Mouse (Mus musculus) hindbrain, embryonic 16.5 days (tissue): ENCODE measurements around the gene Pcdh18. TPM values are rescaled to one million over a fixed set of nuclear protein-coding genes. Genes with fewer than 3 reads are reported as not detected.

ENCODE experiments used
- ATAC-seq: fragments of 200-750 bp; cut with Nextera tagmentation; 2 replicates; pipeline ENCODE4 v1.8.0; 2017; ENCODE audit warnings: moderate TSS enrichment, moderate library complexity
- H3K27ac ChIP-seq: fragments of 300-500 bp; sonication (generic); 2 replicates; pipeline ENCODE4 v1.5.1; 2014; ENCODE audit warnings: low read depth, mild to moderate bottlenecking, control low read depth, low read length, moderate library complexity
- H3K27me3 ChIP-seq: fragments of 300-500 bp; sonication (generic); replicated peaks from 2 replicates; pipeline ENCODE4 v1.6.1; 2014; ENCODE audit warnings: low read length; ENCODE audit not compliant: control insufficient read depth, insufficient read depth
- H3K36me3 ChIP-seq: fragments of 300-500 bp; sonication (generic); 2 replicates; pipeline ENCODE4 v1.6.1; 2014; ENCODE audit warnings: mild to moderate bottlenecking, low read length, moderate library complexity, mixed read lengths; ENCODE audit not compliant: control insufficient read depth, insufficient read depth
- H3K4me1 ChIP-seq: fragments of 300-500 bp; sonication (generic); 2 replicates; pipeline ENCODE4 v1.6.1; 2014; ENCODE audit warnings: low read depth, low read length; ENCODE audit not compliant: control insufficient read depth, insufficient read depth
- H3K4me2 ChIP-seq: fragments of 300-500 bp; sonication (generic); 2 replicates; pipeline ENCODE4 v1.6.1; 2014; ENCODE audit warnings: mild to moderate bottlenecking, low read length, control low read depth, moderate library complexity
- H3K4me3 ChIP-seq: fragments of 300-500 bp; sonication (generic); 2 replicates; pipeline ENCODE4 v1.5.1; 2014; ENCODE audit warnings: mild to moderate bottlenecking, low read length, control low read depth, moderate library complexity
- H3K9ac ChIP-seq: fragments of 300-500 bp; sonication (generic); 2 replicates; pipeline ENCODE4 v1.6.1; 2014; ENCODE audit warnings: low read depth, mild to moderate bottlenecking, control low read depth, low read length, moderate library complexity
- H3K9me3 ChIP-seq: fragments of 300-500 bp; sonication (generic); 2 replicates; pipeline ENCODE4 v1.6.1; 2014; ENCODE audit warnings: mild to moderate bottlenecking, low read length, moderate library complexity; ENCODE audit not compliant: control insufficient read depth
- WGBS: fragments of 180-500 bp; shearing (Covaris S2); extraction: QIAGEN DNeasy Blood & Tissue Kit; methylation state at CpG from one replicate; pipeline ENCODE4 v1.1.7; 2014; 5-methylcytosine and 5-hydroxymethylcytosine counted together
- polyA plus RNA-seq: library from polyadenylated mRNA; unstranded; fragments of >200 nt; fragmentation: Nextera tagmentation; extraction: Ambion mirVana; gene quantifications from 2 replicates; pipeline ENCODE4 v1.2.1, GENCODE M21; 2015

Pcdh18 gene
- polyA plus RNA-seq, 1 experiment from 2014 or later: 24.3 TPM

- Histone ChIP-seq H3K27ac (peak overlapping the region; percentile 79), H3K9ac (peak overlapping the region; percentile 60), H3K27me3 (no peaks in the 10 kb centered on the region), H3K4me3 (peak overlapping the region; percentile 49), H3K4me2 (peak overlapping the region; percentile 62), H3K4me1 (peaks cover 11% of the 10 kb centered on the region; the same call in 1 of the 2 replicates), H3K36me3 (no peaks in the 10 kb centered on the region), H3K9me3 (no peaks in the 10 kb centered on the region)
- WGBS: under 1% methylated on average over 36 of the region's 36 CpGs
- peak; percentile 21; the same call in 1 of the 2 replicates for ATAC-seq
Observed at GRCm38 (mm10) chr3:49755986-49756845, 909 bp downstream of the Pcdh18 start.

GRCm38 (mm10) chr3:49752766-49753165 is 4.4 kb downstream of the Pcdh18 start:
- Histone ChIP-seq H3K4me2 (peak overlapping the region; percentile 62), H3K27ac (peak overlapping the region; percentile 32), H3K9me3 (no peaks in the 10 kb centered on the region), H3K36me3 (no peaks in the 10 kb centered on the region), H3K9ac (peak overlapping the region; percentile 47), H3K4me1 (peaks cover 15% of the 10 kb centered on the region; the same call in 1 of the 2 replicates), H3K27me3 (no peaks in the 10 kb centered on the region), H3K4me3 (peak overlapping the region; percentile 49)
- 52% methylated on average over 4 of the region's 4 CpGs for WGBS
- ATAC-seq: no peak

- WGBS: 55% methylated on average over 8 of the region's 8 CpGs
- ATAC-seq: no peak
Observed at GRCm38 (mm10) chr3:49749491-49750284, 7.4 kb downstream of the Pcdh18 start.

GRCm38 (mm10) chr3:49748054-49748453 is 9.1 kb downstream of the Pcdh18 start:
- Histone ChIP-seq H3K4me1 (peaks cover 13% of the 10 kb centered on the region; the same call in 1 of the 2 replicates), H3K4me2 (no peak overlapping the region), H3K9ac (no peak overlapping the region), H3K9me3 (no peaks in the 10 kb centered on the region), H3K4me3 (no peak overlapping the region), H3K27ac (no peak overlapping the region), H3K27me3 (no peaks in the 10 kb centered on the region), H3K36me3 (peaks cover 9% of the 10 kb centered on the region)
- 93% methylated on average over 1 of the region's 1 CpGs for whole genome bisulfite sequencing
- no peak for ATAC-seq

More at GRCm38 (mm10) chr3:49749491-49750284, 7.4 kb downstream of the Pcdh18 start:
- Histone ChIP-seq H3K4me1 (peaks cover 13% of the 10 kb centered on the region; the same call in 1 of the 2 replicates), H3K36me3 (peaks cover 5% of the 10 kb centered on the region), H3K4me2 (no peak overlapping the region), H3K4me3 (no peak overlapping the region), H3K9me3 (no peaks in the 10 kb centered on the region), H3K9ac (no peak overlapping the region), H3K27me3 (no peaks in the 10 kb centered on the region), H3K27ac (no peak overlapping the region)

- WGBS: 80% methylated on average over 2 of the region's 2 CpGs
- ATAC-seq: no peak
- no peaks in the 10 kb centered on the region for H3K4me1 ChIP-seq
- H3K9me3 ChIP-seq: no peaks in the 10 kb centered on the region
- no peak overlapping the region for H3K4me3 ChIP-seq
- no peak overlapping the region for H3K9ac ChIP-seq
- no peak overlapping the region for H3K4me2 ChIP-seq
- H3K36me3 ChIP-seq: no peaks in the 10 kb centered on the region
- H3K27ac ChIP-seq: no peak overlapping the region
- H3K27me3 ChIP-seq: no peaks in the 10 kb centered on the region
Observed at GRCm38 (mm10) chr3:49739061-49739460, 18.1 kb downstream of the Pcdh18 start.

- H3K27ac ChIP-seq: no peak overlapping the region
- H3K4me3 ChIP-seq: no peak overlapping the region
- no peak overlapping the region for H3K4me2 ChIP-seq
- H3K36me3 ChIP-seq: no peaks in the 10 kb centered on the region
- H3K9me3 ChIP-seq: no peaks in the 10 kb centered on the region
- H3K4me1 ChIP-seq: no peaks in the 10 kb centered on the region
- ATAC-seq: no peak
- no peak overlapping the region for H3K9ac ChIP-seq
- no peaks in the 10 kb centered on the region for H3K27me3 ChIP-seq
Observed at GRCm38 (mm10) chr3:49738531-49738930, 18.6 kb downstream of the Pcdh18 start.

GRCm38 (mm10) chr3:49706503-49706902 is 50.6 kb downstream of the Pcdh18 start:
- no peak for ATAC-seq
- 19% methylated on average over 2 of the region's 2 CpGs for WGBS

GRCm38 (mm10) chr3:49699951-49700350 is 57.2 kb downstream of the Pcdh18 start:
- Histone ChIP-seq H3K4me3 (no peak overlapping the region), H3K27ac (no peak overlapping the region), H3K27me3 (no peaks in the 10 kb centered on the region), H3K9me3 (no peaks in the 10 kb centered on the region), H3K9ac (no peak overlapping the region), H3K36me3 (no peaks in the 10 kb centered on the region), H3K4me1 (no peaks in the 10 kb centered on the region), H3K4me2 (no peak overlapping the region)
- 7% methylated on average over 2 of the region's 2 CpGs for WGBS
- no peak for ATAC-seq

More at GRCm38 (mm10) chr3:49706503-49706902, 50.6 kb downstream of the Pcdh18 start:
- Histone ChIP-seq H3K9ac (no peak overlapping the region), H3K4me3 (no peak overlapping the region), H3K27me3 (no peaks in the 10 kb centered on the region), H3K36me3 (no peaks in the 10 kb centered on the region), H3K9me3 (no peaks in the 10 kb centered on the region), H3K27ac (no peak overlapping the region), H3K4me1 (no peaks in the 10 kb centered on the region), H3K4me2 (no peak overlapping the region)
